Mouse (Mus musculus) WW6 (cell line): Measurements from ENCODE around the gene Tekt4.

ENCODE experiments used
- DNase-seq: peaks from one replicate; pipeline ENCODE4 v3.0.0-alpha.2; 2013; ENCODE audit warnings: low read depth, low spot score

Gene Tekt4

DNA sequence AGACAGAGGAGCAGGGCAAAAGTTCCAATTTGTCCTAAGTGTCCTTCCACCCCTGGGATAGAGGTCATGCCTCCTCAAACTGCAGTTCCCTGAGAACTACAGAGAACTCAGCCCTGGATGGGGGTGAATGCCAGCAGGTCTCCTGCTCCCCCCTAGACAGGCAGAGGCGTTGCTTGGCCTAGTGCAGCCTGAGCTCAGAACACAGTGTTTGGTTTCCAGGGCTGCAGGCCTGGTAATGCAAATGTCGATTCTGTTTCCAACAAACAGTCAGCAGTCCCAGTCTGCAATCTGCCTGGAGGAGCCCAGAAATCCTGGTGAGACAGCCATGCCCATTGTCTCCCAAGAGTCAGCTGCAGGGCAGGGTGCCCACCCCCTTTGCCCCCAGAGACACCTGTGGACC, at the start of gene Tekt4:
TSS of gene Tekt4 (plus strand) at position 344 of the 400 bp plus-strand sequence.
- no peak for DNase-seq

DNA sequence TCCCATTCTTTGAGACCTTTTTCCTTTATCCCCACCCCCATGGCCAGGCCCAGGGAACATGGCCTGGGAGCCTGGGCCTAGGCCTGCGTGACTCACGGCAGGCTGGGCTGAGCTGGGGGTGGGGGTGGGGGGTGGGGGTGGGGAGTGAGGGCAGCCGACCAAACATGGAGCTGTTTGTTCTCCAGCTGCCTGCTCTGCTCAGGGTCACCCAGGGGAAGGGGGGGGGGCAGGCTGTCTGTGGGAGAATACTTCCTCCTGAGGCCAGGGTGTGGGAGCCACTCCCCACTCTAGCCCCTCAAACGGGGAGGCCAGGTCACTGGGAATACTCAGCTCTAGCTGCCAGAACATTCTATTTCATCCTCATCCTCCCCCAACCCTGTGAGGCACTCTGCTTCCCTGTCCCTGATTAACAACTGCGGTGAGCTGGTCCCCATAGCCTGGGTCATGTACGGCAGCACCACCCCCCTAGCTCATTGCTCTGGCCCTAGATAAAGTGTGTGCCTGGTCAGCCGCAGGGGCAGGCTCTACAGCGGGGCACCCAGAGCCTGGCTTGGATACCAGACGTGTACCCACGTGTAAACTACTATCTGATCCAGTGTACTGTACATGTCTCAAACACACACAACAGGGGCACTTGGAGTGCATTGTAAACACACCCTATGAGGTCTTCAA, 49.1 kb upstream of the Tekt4 start:
- no peak for DNase-seq

DNA sequence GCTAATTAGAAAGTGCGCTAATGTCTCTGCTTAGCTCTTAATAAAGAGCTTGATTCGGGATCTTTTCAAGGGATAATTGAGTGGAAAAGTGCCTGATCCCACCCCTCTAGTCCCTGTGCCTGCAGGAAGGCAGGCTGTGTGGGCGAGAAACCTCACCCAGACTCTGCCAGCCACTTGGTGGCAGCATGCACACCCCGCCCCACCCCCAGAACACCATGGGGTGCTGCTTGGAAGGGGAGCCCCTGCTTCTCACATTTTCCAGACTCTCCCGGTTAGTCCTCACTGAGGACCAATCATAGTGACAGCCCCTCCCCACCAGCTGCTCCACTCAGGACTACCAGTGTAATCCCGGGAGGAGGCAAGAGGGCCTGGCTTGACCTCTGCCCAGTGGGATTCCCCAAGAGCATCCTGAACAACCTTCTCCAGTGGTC, 48.4 kb upstream of the Tekt4 start:
- no peak for DNase-seq

DNA sequence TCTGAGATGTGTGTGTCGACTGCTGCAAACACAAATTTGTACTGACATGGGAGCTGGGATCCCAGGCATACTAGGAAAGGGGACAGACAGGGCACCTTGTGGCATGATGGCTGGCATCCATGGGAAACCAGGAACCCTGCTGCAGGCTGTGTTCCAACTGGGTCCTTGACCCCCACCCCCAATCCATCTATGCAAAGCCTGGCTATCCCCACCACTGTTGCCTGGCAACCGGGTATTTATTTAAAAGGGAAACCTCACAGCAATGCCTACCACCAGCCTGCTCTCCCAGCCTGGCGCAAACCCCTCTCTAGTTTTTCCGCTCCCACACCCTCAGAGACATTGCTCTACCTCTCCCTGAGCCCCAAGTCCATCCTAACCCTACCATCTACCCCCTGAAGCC, 47.1 kb upstream of the Tekt4 start:
- no peak for DNase-seq

DNA sequence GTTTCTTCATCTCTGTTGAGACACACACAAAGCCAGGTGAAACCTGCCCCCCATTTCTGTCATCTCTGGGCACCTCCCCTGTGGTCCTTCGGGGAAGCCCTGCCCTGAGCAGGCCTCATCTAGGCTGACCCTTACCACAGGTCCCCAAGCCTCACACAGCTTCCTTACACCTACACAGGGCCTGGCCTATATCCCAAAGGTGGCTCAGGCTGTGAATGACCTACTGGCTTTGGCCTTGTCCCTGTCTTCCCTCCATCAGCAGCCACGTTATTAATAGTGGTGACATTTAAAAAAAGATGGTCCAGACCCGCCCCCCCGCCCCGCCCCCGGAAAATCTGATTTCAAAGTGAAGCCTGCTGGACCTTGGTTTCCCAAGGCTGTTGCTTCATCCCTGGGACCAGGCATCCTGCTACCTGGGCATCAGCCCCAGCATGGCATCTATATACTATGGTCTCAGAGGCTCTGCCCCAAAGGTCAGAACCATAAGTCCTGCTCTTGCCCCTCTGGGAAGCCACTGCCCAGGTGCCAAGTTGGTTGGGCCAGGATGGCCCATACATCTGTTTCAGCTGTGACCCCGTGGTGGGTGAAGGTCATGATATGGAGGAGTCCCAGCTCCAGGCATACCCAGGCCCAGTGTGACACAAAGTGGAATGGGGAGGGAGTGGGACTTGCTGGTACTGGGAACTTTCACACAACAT, 46.0 kb upstream of the Tekt4 start:
- DNase-seq: no peak

DNA sequence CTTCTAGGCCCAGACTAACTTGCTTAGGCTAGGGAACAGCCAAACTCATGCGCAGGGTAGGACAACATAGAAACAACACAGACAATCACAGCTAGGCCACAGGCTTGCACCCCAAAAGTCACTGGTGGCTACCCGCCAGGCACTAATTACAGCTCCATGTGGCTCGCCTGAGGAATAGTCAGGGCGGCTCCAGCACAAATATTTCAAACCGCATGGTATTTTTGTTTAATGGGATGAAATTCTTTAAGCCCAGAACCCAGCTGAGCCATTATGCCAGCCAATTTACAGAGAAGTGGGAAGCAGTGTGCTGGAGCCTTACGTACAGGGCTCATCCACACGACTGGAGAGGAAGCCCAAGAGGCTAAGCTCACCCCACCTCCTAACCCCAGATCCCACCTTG, 44.8 kb upstream of the Tekt4 start:
- no peak for DNase-seq

DNA sequence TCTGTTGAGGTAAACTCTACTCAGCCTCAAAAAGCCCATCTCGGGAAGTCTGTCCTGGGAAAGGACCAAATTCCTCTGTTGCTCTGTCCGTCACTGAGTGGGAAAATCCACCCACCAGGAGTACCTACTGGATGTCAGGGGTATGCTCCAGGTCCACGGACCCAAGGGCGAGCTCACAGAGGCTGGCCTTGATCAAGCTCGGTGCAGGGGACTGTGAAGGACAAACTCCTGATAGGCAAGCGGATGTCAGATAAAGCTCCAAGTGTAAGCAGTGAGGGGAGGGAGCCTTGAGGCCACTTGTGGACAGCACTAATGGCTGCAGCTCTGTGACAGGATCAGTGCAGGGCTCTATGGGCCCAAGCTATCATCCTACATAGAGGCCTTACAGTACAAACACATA, 44.2 kb upstream of the Tekt4 start:
- DNase-seq: no peak

DNA sequence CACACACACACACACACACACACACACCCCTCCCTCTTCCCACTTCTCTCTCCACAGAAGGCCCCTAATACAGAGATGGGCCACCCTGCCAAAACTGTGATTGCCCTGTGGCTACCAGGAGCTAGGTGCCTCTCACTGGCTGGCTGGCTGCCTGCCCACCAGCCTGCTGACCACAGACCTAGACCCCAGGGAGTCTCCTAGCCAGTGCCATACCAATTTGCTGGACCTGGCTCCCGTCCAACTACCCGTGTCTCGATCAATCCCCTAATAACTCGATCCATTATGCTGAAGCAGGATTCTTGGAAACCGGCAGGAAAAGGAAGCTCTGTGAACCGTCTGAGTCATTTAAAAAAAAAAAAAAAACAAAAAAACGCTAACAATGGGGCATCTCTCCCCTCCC, 43.6 kb upstream of the Tekt4 start:
- DNase-seq: no peak

DNA sequence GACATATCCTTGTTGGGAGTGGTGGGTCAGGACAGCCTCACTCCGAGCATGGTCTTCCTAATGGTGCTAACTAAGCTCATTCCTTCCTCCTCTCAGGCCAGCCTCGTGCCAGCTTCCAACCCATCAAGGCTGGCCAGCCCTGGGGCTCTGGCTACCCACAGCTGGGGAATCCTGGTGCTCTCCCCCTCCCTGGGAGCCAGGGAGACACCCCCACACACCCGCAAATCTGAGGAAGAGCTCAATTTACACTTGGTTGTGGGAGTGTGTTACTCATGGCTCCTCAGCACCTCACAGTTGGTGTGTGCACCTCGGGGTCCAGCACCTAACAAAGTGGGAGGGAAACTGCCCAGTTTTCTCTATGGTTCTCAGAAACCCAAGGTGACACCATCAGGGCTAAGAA, 43.2 kb upstream of the Tekt4 start:
- no peak for DNase-seq

DNA sequence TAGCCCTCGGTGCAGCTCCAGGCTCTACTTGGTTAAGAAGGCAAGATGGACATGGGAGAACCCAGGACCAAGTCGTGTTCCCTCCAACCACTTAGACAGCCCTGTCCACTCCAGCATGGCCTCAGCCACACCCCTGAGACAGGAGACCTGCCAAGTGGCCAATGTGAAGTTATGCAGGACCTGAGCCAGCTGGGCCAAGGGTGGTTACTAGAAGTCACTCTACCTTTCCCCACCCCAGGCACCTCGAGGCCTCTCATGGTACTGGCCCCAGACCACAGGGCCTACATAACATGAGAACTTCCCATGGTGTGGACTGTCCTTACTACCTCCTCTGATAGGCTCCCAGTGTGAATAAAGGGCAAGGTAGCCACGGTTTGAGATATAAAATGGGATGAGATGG, 40.2 kb upstream of the Tekt4 start:
- no peak for DNase-seq

DNA sequence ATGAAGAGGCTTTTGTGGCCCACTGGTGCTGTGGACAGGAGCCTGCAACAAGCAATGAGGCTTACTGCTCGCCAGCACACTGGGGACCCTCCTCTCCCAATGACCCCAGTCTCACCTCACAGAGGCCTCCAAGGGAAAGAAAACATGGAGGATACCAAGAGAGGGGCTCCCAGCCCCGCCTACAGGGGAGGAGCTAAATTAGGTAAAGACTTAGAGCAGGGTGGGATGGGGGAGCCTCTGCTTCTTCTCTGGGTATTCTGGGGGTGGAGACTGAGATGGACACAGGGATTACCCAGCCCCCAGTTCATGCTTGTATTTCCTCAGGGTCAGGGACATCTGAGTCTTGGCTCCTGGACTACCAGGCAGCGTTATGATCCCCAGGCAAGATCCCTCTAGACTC, 39.5 kb upstream of the Tekt4 start:
- no peak for DNase-seq

DNA sequence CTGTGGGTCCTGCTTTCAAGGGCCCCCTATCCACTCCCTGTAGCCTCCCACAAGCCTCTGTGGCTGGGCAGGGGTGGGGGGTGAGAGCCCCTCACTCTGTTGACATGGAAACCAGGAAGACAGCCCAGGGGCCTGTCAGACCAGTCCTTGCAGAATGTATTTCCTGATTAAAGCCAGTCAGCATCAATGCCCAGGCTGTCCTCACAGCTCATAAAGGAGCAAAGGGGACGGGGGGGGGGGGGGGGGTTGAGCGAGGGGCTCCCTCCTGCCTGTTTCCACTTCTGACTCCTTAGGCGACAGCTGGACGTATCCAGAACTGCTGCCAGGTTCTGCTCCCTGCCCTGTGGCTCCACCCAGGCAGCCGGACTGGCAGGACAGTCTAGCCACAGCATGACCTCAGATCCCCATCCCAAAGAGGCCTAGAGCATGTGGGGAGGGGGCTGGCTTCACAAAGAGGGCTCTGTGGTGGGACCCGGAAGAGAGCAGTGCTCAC, 38.9 kb upstream of the Tekt4 start:
- no peak for DNase-seq

DNA sequence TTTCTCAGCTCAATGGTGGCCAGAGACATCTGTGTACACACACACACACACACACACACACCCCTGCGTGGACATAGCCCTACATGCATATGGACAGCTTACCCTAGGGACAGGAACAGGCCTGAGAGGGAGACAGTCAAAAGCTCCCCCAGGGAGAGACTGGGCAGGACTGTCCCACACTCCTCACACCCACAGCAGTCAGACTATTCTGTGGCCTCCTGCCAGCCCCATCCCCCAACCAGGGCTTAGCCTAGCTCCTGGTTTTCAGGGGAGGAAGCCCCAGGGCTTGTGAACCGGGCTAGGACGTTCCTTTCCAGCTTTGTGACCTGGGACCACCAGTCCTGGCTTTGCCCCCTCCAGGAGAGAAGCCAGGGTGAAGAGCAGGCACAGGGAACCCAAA, 38.2 kb upstream of the Tekt4 start:
- no peak for DNase-seq

DNA sequence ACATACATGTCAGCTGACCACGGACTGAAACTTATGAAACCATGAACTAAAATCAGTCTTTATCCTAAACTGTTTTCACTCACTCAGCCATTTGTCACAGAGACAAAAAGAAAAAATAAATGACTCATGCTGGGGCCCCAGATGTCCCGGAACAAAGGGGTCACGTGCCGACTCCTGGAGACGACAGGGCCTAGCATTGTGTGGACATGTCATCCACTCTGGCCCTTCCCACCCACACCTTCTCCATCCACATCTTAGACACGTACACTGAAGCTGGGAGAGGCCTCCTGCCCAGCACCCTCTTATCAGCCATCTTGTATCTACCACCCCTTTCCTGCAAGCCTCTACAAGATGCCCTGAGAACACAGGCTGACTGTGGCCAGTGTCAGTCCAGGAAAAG, 36.4 kb upstream of the Tekt4 start:
- DNase-seq: no peak

DNA sequence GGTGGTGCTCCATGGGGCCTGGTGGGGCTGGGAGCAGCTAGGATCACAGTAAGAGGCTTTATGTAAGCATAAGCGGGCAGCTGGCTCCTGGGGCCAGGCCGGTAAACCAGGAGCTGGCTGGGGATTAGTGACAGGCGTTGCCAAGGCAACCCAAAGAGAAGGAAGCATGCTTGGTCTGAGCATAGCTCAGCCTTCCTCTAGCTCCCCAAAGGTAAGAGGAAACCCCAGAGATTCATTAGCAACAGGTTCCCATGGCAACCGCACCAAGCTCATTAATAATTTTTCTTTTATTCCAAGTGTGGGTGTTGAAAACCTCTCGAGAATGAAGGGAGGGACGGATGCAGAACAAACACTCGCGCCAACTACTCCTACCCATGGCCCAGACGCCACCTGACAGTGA, 35.5 kb upstream of the Tekt4 start:
- no peak for DNase-seq

DNA sequence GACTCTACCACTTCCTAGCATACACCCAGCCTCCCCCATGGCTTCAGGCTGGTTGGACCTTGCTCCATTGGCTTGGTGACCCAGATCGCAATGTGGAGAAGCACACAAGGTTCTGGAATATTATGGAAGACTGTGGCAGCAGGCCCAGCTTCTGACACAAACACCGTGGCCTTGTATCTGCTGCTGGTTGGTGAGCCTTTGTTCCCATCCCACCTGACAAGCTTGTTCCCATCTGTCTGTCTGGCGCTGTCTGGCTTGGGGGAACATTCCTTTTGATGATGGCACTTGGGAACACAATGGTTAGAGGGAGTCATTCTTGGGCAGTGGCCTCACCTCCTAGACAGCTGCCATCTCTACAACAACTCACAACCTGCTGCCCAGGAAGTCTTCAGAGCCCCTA, 33.4 kb upstream of the Tekt4 start:
- no peak for DNase-seq

DNA sequence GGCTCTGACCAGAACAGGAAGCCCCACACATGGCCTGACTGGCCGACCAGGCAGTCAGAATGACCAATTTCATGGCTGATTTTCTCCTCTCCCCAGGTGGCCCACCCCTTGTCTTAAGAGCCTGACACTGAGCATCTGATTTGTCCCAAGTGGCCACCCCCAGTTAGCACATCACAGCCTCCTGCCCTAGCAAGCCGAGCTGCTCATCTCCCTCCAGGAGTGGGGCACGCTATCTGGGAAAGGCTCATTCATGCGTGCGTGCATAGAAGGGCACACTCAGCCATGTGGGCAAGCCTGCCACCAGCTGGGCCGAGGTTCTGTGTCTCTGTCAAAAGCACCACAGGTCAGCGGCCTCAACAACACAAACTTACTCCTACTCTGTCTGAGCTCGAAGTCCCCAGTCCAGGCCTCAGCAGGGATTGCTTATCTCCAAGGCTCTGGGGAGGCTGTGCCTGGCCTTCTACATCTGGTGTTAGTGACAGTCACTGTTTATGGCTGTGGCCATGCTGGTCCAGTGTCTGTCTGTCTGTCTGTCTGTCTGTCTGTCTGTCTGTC, 29.8 kb upstream of the Tekt4 start:
- no peak for DNase-seq

DNA sequence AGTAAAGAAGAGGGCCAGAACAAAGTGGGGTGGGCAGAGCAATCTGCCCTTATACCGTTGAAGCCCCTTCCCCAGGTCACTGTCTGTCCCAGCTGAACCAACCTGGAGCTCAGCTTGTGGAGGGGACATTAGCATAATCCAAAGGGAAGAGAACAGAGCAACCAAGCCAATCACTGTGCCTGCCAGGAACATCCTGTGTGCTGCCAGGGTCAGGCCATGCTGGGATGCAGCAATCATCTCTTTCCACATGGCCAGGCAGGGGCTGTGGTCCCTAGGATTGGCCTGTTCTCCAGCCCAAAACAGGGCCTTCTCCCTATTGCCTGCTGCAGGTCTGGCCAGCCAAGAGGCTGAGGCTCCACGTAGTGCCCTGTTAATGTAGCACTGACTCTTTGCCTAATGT, 28.4 kb upstream of the Tekt4 start:
- no peak for DNase-seq

DNA sequence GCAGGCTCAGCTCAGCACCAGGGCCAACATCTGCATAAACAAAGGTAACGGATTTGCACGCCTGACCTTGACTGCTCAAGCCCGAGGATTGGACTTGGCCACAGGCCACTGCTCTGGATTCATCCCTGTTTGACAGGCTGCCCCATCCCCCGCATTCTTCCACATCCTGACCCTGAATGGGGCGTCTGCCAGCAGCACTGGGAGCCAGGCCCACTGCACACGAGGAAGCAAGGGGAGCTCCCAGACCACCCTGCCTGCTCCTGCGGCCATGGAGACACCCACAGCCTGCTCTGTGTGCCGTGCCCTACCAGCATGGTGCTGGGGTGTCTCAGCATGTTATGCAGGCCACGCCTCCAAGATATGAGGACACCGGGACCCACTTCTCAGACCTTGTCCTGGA, 27.0 kb upstream of the Tekt4 start:
- no peak for DNase-seq

DNA sequence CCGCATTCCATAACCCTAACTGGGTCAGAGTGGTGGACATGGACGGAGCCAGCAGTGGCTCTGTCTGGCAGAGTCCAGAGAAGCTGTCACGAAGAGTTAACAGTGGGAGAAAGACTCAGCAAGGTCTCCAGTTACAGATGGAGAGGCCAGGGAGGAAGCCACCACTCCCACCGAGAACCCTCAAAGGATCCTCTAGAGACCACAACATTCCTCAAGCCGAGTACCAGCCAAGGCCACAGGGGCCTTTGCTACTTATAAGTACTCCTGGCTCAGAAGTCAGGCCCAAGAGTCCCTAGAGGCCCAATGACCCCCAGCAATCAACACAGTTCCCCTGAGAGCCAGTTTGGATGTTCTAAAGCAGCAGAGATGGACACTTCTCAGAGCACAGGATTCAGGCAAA, 25.2 kb upstream of the Tekt4 start:
- DNase-seq: no peak

DNA sequence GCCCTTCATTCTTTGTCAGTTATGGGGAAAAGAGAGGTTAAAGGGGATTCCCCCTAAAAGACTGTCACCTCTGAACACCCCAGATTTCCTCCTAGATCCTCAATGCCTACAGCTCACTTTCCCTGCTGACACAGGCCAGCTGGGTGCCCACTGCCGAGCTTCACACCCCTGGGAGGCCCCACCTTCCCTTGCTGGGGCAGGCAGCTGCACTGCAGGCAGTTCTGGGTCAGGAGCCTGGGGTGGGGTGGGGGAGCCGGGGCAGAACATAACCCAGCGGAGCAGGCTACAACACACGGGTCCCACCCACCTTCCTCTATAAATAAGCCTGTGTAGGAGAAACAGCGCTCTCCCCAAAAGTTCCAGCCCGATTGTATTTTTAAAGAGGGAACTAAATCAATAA, 24.5 kb upstream of the Tekt4 start:
- DNase-seq: no peak

DNA sequence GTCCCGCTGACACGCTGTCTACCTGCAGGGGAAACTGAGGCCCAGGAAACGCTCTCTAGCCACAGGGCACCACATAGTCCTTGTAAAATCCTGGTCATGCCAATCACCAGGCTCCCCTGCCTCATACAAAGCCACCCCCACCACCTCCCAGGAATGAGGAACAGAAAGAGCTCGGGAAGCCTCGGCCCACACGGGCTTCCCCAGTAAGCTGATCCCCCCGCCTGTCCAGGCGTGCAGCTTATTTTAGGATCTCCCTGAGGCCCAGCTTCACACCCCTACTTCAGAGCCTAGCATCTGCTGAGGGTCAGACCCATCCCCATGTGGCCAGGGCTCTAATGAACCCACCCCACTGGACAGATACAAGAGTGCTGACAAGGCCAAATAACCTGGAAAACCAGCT, 23.9 kb upstream of the Tekt4 start:
- no peak for DNase-seq
